Mouse (Mus musculus): ENCODE data around the gene Cacna1g. TPM values are rescaled to one million over a fixed set of nuclear protein-coding genes. Genes with fewer than 3 reads are reported as not detected.

Cacna1g gene
- polyA plus RNA-seq (2012; rRNA removed) = 208 and 232 TPM in 2 replicates

GRCm38 (mm10) chr11:94473707-94474543, at the start of gene Cacna1g:
Cacna1g (minus strand) TSS chr11:94474198.
- peak; percentile 94 for DNase-seq (ENCODE audit: low read depth)
- TF ChIP-seq CTCF (IDR thresholded peaks at IDR 0.05; ENCODE audit: borderline replicate concordance, extremely low read depth, insufficient read depth, insufficient read length) (no peak), POLR2A (IDR thresholded peaks at IDR 0.05; ENCODE audit: borderline replicate concordance, extremely low read depth, insufficient read depth, insufficient read length, poor library complexity, severe bottlenecking) (peak; percentile 67)

- no peak for TF ChIP-seq POLR2A (IDR thresholded peaks at IDR 0.05; ENCODE audit: borderline replicate concordance, extremely low read depth, insufficient read depth, insufficient read length, poor library complexity, severe bottlenecking)
- no peak for TF ChIP-seq CTCF (IDR thresholded peaks at IDR 0.05; ENCODE audit: borderline replicate concordance, extremely low read depth, insufficient read depth, insufficient read length)
- DNase-seq (ENCODE audit: low read depth) = peak; percentile 77
Measured at GRCm38 (mm10) chr11:94521219-94521843, 47.3 kb upstream of the Cacna1g start, which contains the start of gene Mycbpap. Mycbpap (minus strand) TSS chr11:94521742.

GRCm38 (mm10) chr11:94513452-94513851, 39.5 kb upstream of the Cacna1g start:
- TF ChIP-seq CTCF (IDR thresholded peaks at IDR 0.05; ENCODE audit: borderline replicate concordance, extremely low read depth, insufficient read depth, insufficient read length) = no peak
- no peak for TF ChIP-seq POLR2A (IDR thresholded peaks at IDR 0.05; ENCODE audit: borderline replicate concordance, extremely low read depth, insufficient read depth, insufficient read length, poor library complexity, severe bottlenecking)
- DNase-seq (ENCODE audit: low read depth) = no peak

GRCm38 (mm10) chr11:94508976-94509375, 35.0 kb upstream of the Cacna1g start:
- no peak for DNase-seq (ENCODE audit: low read depth)
- no peak for TF ChIP-seq CTCF (IDR thresholded peaks at IDR 0.05; ENCODE audit: borderline replicate concordance, extremely low read depth, insufficient read depth, insufficient read length)
- no peak for TF ChIP-seq POLR2A (IDR thresholded peaks at IDR 0.05; ENCODE audit: borderline replicate concordance, extremely low read depth, insufficient read depth, insufficient read length, poor library complexity, severe bottlenecking)

GRCm38 (mm10) chr11:94501482-94501881, 27.5 kb upstream of the Cacna1g start:
- no peak for DNase-seq (ENCODE audit: low read depth)
- TF ChIP-seq CTCF (IDR thresholded peaks at IDR 0.05; ENCODE audit: borderline replicate concordance, extremely low read depth, insufficient read depth, insufficient read length) = no peak
- TF ChIP-seq POLR2A (IDR thresholded peaks at IDR 0.05; ENCODE audit: borderline replicate concordance, extremely low read depth, insufficient read depth, insufficient read length, poor library complexity, severe bottlenecking) = no peak

- no peak for TF ChIP-seq CTCF (IDR thresholded peaks at IDR 0.05; ENCODE audit: borderline replicate concordance, extremely low read depth, insufficient read depth, insufficient read length)
- no peak for TF ChIP-seq POLR2A (IDR thresholded peaks at IDR 0.05; ENCODE audit: borderline replicate concordance, extremely low read depth, insufficient read depth, insufficient read length, poor library complexity, severe bottlenecking)
- DNase-seq (ENCODE audit: low read depth) = no peak
Measured at GRCm38 (mm10) chr11:94500362-94500761, 26.4 kb upstream of the Cacna1g start.

- DNase-seq (ENCODE audit: low read depth) = no peak
- no peak for TF ChIP-seq POLR2A (IDR thresholded peaks at IDR 0.05; ENCODE audit: borderline replicate concordance, extremely low read depth, insufficient read depth, insufficient read length, poor library complexity, severe bottlenecking)
- TF ChIP-seq CTCF (IDR thresholded peaks at IDR 0.05; ENCODE audit: borderline replicate concordance, extremely low read depth, insufficient read depth, insufficient read length) = no peak
Measured at GRCm38 (mm10) chr11:94499661-94500152, 25.7 kb upstream of the Cacna1g start, which contains the start of gene Epn3. Epn3 (minus strand) TSS chr11:94499974.

GRCm38 (mm10) chr11:94499035-94499434, 25.0 kb upstream of the Cacna1g start:
- peak; percentile 58 for DNase-seq (ENCODE audit: low read depth)
- TF ChIP-seq CTCF (IDR thresholded peaks at IDR 0.05; ENCODE audit: borderline replicate concordance, extremely low read depth, insufficient read depth, insufficient read length) (no peak), POLR2A (IDR thresholded peaks at IDR 0.05; ENCODE audit: borderline replicate concordance, extremely low read depth, insufficient read depth, insufficient read length, poor library complexity, severe bottlenecking) (no peak)

- peak; percentile 84 for DNase-seq (ENCODE audit: low read depth)
- TF ChIP-seq POLR2A (IDR thresholded peaks at IDR 0.05; ENCODE audit: borderline replicate concordance, extremely low read depth, insufficient read depth, insufficient read length, poor library complexity, severe bottlenecking) (no peak), CTCF (IDR thresholded peaks at IDR 0.05; ENCODE audit: borderline replicate concordance, extremely low read depth, insufficient read depth, insufficient read length) (no peak)
Measured at GRCm38 (mm10) chr11:94498093-94498996, 24.3 kb upstream of the Cacna1g start.

- TF ChIP-seq CTCF (IDR thresholded peaks at IDR 0.05; ENCODE audit: borderline replicate concordance, extremely low read depth, insufficient read depth, insufficient read length) (no peak), POLR2A (IDR thresholded peaks at IDR 0.05; ENCODE audit: borderline replicate concordance, extremely low read depth, insufficient read depth, insufficient read length, poor library complexity, severe bottlenecking) (no peak)
- DNase-seq (ENCODE audit: low read depth) = no peak
Measured at GRCm38 (mm10) chr11:94495415-94495814, 21.4 kb upstream of the Cacna1g start.
